Mouse (Mus musculus) retina, postnatal 7 days (tissue): ENCODE results near the gene Efnb3.
A peak's percentile ranks its signal among the peaks of the same experiment; 100 is the strongest.

Source experiments
- DNase-seq: peaks from one replicate; pipeline ENCODE4 v3.0.0-alpha.2; 2012; ENCODE audit warnings: low read depth, low spot score

The Efnb3 gene

DNA sequence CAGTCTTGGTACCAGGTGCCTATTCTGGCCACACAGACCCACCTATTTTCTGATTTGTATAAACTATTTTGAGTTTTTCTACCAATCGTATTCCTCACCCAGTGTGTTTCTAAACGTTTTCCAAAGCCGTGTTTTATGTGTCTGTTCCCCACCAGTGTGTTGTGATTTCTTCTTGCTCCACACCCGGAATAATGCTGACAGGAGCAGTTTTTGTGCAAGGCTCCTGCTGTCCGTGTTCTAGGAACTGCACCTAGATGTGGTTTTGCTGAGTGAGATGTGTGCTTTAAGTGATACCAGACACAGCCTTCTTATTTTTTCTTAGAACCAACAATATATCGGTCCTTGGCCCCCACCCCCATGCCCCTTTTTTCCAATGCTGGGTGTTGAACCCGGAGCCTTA lies 24.0 kb upstream of the Efnb3 start:
- no peak for DNase-seq

DNA sequence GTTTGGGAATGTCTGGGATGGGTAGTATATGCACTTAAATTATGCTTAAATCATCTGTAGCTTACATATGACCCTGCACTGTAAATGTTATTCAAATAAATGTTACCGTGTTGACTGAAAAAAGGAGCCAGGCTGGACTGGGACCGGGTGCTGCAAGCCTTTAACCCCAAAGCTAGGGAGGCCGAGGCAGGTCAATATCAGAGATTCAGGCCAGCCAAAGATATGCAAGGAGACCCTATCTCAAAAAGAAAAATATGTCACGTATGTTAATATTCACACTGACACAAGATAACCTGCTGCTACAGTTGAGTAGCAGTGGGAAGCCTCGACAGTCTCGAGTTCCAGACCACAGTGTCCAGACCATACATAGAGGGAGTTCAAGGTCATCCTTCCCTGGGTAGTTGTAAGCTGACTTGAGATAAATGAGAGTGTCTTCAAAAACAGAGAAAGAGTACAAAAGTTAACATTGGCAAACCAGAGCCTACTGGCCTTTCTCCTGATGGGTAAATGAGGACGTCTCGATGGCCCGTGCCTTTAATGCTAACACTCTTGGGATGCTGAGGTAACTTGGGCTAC lies 22.3 kb upstream of the Efnb3 start:
- no peak for DNase-seq

DNA sequence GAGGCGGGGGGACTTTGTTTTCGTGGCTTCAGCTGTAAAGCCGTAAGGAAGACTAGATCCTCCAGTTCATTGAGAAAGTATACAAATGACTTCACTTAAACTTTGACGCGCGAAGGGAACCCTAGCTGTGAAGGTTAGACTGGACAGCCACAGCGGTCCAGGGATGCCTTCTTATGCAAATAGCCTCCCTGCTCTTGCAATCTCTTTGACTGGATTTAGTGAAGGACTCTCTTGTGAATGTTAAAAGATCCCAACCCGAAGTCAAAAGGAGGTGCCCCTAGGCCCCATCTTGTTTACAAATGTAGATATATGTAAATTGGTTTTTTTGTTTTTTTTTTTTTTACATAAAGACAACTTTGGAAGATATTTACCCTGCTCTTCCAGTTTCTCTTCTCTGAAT lies 21.8 kb upstream of the Efnb3 start:
- DNase-seq = no peak

GRCm38 (mm10) chr11:69581147-69581688 lies 21.2 kb upstream of the Efnb3 start:
- peak; percentile 84 for DNase-seq

- no peak for DNase-seq
Observed at GRCm38 (mm10) chr11:69580572-69581146, 20.7 kb upstream of the Efnb3 start.

GRCm38 (mm10) chr11:69580091-69580514 lies 20.1 kb upstream of the Efnb3 start, which contains the start of the genes Wrap53 and Trp53:
Gene Wrap53, minus strand, starts transcription at chr11:69580255.
Gene Trp53, plus strand, starts transcription at chr11:69580359.
- peak; percentile 84 for DNase-seq

DNA sequence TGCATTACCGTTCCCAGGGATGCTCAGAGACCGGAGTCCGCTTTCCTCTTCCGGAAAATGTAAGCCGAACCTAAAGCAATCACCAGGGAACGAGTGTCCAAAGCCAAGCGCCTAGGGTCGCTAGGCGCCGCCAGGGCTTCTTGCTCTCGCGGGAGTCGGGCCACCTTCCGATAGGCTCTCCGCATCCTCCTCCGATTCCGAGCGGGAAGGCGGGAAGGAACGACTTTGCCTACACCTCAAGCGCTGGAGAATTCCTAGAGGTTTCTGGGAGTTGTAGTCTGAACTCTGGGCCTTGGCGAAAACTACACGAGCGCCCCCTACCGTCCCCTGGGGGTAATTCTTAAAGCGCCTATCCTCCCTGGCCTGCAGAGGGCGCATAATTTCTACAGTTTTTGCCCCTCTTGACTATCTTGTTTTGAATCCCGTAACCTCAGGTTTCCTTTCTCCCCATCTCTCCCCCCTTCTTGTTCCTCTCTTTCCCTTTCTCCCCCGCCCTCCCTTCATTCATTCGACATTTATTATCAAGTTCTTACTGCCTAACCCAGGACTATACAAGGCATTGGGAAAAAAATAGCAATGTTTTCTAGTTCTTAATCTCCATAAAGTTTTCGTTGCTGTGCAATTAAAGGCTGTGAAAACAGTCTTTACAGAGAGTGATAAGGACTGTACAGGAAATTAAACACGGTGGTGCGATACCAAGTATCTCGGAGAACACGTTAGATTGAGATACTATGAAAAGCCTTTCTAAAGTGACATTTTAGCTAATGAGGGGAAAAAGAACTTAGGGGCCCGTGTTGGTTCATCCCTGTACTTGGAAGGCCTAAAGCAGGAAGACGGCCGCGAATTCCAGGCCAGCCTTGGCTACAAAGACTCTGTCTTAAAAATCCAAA lies 19.4 kb upstream of the Efnb3 start:
- DNase-seq = peak; percentile 97

- no peak for DNase-seq
Observed at GRCm38 (mm10) chr11:69578301-69578700, 18.3 kb upstream of the Efnb3 start.

DNA sequence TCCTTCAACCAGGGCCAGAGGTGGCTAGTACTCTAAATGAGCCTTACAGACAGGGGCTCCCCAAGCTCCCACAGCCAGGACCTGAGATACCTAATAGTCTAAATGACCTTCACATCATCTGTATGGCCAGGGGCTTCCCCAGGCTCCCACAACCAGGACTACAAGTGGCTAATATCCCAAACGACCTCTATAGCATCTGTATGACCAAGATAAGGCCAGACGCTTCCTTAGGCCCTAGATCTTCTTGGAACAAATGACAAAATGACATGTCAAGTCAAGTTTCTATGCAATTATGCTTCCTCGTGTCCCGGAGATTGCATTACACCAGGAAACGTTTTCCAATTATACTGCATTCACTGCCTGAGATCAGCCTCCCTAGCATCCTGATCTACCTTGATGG lies 16.3 kb upstream of the Efnb3 start:
- no peak for DNase-seq

- DNase-seq = no peak
Observed at GRCm38 (mm10) chr11:69575220-69575619, 15.2 kb upstream of the Efnb3 start.

DNA sequence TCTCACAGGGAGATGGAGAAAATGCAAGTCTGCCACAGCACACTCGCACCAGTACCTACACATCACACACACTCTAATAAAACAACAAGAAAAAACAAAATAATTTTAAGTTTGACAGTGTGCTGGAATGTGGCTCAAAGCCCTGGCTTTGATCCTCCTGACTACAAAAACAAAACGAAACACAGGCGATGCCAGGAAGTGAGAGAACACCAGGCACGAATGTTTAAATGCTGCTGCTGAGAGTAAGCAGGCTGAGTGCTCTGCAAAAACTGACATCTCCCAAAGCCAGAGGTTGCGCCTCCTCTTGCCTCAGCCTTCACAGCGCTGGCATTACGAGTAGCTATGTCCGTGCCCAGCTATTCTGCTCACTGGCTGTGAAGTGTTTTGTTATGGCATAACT lies 5.1 kb upstream of the Efnb3 start:
- no peak for DNase-seq

- no peak for DNase-seq
Observed at GRCm38 (mm10) chr11:69564391-69564790, 4.4 kb upstream of the Efnb3 start.

GRCm38 (mm10) chr11:69563373-69563772 lies 3.4 kb upstream of the Efnb3 start:
- no peak for DNase-seq

DNA sequence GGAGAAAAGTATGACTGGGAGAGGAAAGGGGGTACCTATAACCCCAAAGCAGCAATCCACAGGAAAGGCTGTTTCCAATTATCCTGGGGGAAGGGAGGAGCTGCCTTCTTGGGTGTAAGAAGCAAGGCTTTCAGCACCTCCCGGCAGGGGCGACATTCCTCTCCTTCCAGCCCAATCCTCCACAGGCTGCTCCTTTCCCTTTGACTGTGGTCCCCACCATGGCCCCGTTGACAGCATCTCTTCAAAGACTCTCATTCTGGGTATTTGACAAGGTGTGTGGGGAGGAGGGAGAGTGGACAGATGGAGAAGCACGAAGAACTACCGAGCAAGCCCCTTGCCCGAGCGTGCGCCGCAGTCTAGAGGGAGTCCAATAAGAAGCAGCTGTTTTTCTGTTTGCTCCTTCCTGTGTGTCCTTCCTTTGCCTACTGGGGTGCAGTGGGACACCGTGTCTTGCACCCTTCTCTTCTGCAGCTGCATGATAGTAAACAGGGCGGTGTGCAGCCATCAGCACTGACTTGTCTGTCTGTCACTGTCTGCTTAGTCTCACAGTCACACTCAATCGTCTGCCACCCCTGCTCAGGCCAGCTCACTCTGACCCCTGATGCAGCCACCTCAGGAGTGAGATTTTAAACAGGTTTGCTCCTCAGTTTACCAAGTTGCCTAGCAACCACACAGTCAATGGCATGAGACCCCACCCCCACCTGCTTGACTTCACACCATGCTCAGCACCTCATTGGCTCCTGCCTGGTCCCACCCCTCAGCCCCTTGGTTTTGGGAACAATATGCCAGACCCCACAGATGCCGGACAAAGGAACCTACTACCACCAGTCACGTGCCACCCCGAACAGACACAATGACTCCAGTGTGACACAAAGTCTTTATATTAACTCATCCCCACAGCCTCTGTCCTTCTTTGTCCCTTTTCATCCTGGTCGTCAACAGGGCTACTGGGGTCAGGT lies 1.2 kb upstream of the Efnb3 start:
- no peak for DNase-seq

GRCm38 (mm10) chr11:69559183-69559582 lies 822 bp downstream of the Efnb3 start:
- DNase-seq = no peak

GRCm38 (mm10) chr11:69558756-69559155 lies 1.2 kb downstream of the Efnb3 start:
- DNase-seq = no peak

DNA sequence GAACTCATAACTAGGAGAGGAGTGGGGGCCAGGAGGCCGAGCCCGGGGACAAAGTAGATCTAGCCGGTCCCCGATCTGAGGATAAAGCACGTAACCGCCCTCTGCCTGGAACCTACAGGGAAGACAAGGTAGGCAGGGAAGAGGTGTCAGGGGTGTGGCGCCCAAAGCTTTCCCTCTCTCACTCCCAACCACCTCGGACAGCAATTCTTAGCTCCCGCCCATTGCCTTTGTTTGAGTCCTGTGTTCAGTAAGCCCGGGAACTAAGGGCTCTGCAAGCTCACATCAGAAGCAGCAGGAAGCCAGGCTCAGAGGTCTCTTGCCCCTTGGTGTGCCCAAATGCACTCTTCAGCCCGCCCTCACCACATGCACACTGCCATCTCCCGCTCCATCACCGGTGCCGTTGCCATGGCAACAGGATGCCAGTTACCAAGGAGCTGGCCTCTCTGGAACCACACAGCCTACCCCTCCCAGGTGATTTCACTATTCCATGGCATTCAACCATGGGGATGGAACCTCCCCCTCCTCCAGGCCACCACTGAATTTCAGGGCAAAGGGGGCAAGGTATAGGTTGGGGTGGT lies 2.5 kb downstream of the Efnb3 start:
- no peak for DNase-seq

GRCm38 (mm10) chr11:69554539-69555140 lies 5.4 kb downstream of the Efnb3 start:
- DNase-seq = no peak

- no peak for DNase-seq
Observed at GRCm38 (mm10) chr11:69553341-69553721, 6.7 kb downstream of the Efnb3 start.

DNA sequence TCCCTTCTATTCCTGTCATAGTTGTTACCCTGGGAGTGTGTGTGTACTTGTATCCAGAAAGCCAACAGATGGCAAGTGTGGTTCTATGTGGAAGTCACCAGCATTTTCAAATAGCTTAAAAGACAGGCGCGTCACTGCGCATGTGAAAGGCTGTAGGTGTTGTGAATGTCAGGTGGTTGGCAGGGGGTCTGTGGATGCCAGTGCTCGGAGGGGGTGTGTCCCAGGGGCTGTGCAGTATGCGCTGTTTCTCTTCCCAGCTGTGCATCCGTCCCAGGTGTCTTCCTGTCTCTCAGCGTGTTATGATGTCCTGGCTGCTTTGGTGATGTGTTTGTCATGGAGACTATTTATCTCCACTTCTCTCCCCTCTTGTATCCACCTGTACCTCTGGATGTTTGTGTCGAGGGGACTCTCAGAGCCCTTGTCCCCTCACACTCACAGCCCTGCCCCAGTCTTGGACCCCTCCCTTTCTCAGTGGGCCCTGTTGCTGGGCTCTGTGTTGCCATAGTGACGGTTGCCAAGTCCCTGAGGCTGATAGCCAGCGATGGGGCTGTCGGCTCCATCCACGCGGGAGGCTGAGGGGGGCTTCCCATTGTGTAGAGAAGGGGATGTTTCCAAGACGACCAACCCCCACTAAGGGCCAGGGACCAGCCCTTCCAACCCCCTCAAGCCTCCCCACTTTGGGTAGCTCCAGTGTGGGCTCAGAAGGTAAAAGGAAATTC lies 7.2 kb downstream of the Efnb3 start:
- no peak for DNase-seq
